In the genomic region with DNA sequence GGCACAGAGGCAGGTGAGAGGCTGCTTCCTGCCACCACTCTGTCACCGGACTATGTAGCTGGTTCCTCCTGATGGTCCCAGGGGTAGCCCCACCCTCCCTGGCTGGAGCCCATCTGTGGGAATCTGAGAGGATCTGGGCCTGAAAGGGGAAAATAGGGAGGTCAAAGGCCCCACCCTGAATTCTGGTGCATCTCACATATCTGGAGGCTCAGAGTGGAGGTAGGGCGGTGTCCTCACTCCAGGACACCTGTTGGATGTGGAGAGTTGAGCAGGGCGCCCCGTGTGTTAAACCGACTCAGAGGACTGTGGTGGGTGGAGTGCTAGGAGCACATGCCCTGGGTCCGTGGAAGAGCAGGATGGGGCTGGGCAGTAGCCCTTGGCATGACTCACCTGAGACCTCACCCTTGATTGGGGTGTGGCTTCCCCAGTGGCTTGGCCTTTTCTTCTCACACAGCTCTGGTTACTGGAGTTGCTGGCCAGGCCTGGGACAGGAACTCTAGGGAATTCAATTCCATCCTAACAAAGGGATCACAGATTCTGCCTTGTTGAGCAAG, we compare ENCODE assay signal across 8 mouse cellular contexts. TPM values are rescaled to one million over a fixed set of nuclear protein-coding genes. Genes with fewer than 3 reads are reported as not detected.
DNase-seq lines count a peak whose midpoint lies in the region; ATAC-seq lines count a peak whose summit lies in the region.
"Had no signal": no experiment of that assay in that cellular context is flagged by ENCODE, and none has a peak within 500 bp of the region (broad histone marks: within the 10 kb centered on the region; RNA-seq: fewer than 3 reads in every experiment).

TSS of gene Prss36 (minus strand) at position 256 of the 554 bp plus-strand sequence.

- H3K27me3 ChIP-seq in hindbrain, embryonic 10.5 days (ENCODE audit: insufficient read depth, poor library complexity, severe bottlenecking): peaks cover 44% of the 10 kb centered on the region
- H3K27me3 ChIP-seq in midbrain, embryonic 15.5 days (replicated peaks): peaks cover 18% of the 10 kb centered on the region

- no peak within 1 kb of the TSS for H3K4me2 ChIP-seq in midbrain, embryonic 15.5 days

- H3K9ac ChIP-seq in midbrain, embryonic 15.5 days: no peak within 1 kb of the TSS

- H3K4me1 ChIP-seq in brown adipose tissue, adult 24 weeks (ENCODE audit: control insufficient read depth, insufficient read depth, insufficient read length, low read length): peaks cover 4% of the 10 kb centered on the region
- H3K4me1 ChIP-seq in hindbrain, embryonic 10.5 days (replicated peaks): peaks cover 5% of the 10 kb centered on the region
- no peaks in the 10 kb centered on the region for H3K4me1 ChIP-seq in midbrain, embryonic 15.5 days

- no peak for DNase-seq in layer of hippocampus, postnatal 10 days (ENCODE audit: low spot score in 2 of 2)
- DNase-seq in layer of hippocampus, adult 9-10 months (ENCODE audit: low spot score): no peak
- DNase-seq in hindbrain, embryonic 10.5 days (ENCODE audit: low spot score): no peak
- DNase-seq in spleen, adult 18-20 months: no peak
- no peak for DNase-seq in thymus, postnatal 25 days
- DNase-seq: kidney, adult 18-20 months had no signal

- no peak within 1 kb of the TSS for H3K4me3 ChIP-seq in brown adipose tissue, adult 24 weeks (ENCODE audit: insufficient read depth, low read depth, low read length)
- no peak within 1 kb of the TSS for H3K4me3 ChIP-seq in hindbrain, embryonic 10.5 days
- no peak within 1 kb of the TSS for H3K4me3 ChIP-seq in midbrain, embryonic 15.5 days

- H3K27ac ChIP-seq in brown adipose tissue, adult 24 weeks (replicated peaks; ENCODE audit: low read depth, low read length): no peak within 1 kb of the TSS
- no peak within 1 kb of the TSS for H3K27ac ChIP-seq in hindbrain, embryonic 10.5 days
- no peak within 1 kb of the TSS for H3K27ac ChIP-seq in midbrain, embryonic 15.5 days

- ATAC-seq in midbrain, embryonic 15.5 days (replicated peaks): no peak

- no peaks in the 10 kb centered on the region for H3K9me3 ChIP-seq in hindbrain, embryonic 10.5 days
- no peaks in the 10 kb centered on the region for H3K9me3 ChIP-seq in midbrain, embryonic 15.5 days

- no peaks in the 10 kb centered on the region for H3K36me3 ChIP-seq in hindbrain, embryonic 10.5 days
- no peaks in the 10 kb centered on the region for H3K36me3 ChIP-seq in midbrain, embryonic 15.5 days (replicated peaks)

- WGBS in hindbrain, embryonic 10.5 days: 77% methylated on average over 6 of the region's 6 CpGs
- WGBS in midbrain, embryonic 15.5 days: 82% methylated on average over 6 of the region's 6 CpGs

RNA-seq across cellular contexts. Expression of gene Prss36, which starts in this region (rescaled TPM):
- total RNA-seq in layer of hippocampus, postnatal 10 days (2021): 10 to 100 TPM; 15.0 to 17.0 TPM
- polyA plus RNA-seq in brown adipose tissue, adult 24 weeks (2012; ENCODE audit: insufficient read depth, insufficient read length, missing spikeins): 20.2 and 23.7 TPM in 2 replicates
- polyA plus RNA-seq in hindbrain, embryonic 10.5 days (2016; fragmentation: Nextera tagmentation; extraction: Ambion mirVana): 10.4 and 11.6 TPM in 2 replicates
- 10.4 and 15.5 TPM in 2 replicates for polyA plus RNA-seq in midbrain, embryonic 15.5 days (2015; fragmentation: Nextera tagmentation; extraction: Ambion mirVana)
